Mouse (Mus musculus) cortical plate, adult 2 months (tissue): ENCODE results near the gene Plagl1. TPM values are rescaled to one million over a fixed set of nuclear protein-coding genes. Genes with fewer than 3 reads are reported as not detected.

Experiments used
- H3K27ac ChIP-seq: fragments of 200-500 bp; 2 replicates; pipeline ENCODE4 v1.5.1; 2012; ENCODE audit warnings: low read length, control low read depth, inconsistent platforms; ENCODE audit not compliant: insufficient read depth
- H3K4me1 ChIP-seq: fragments of 200-500 bp; 2 replicates; pipeline ENCODE4 v1.6.1; 2011; ENCODE audit warnings: low read length; ENCODE audit not compliant: control insufficient read depth, insufficient read depth
- H3K4me3 ChIP-seq: fragments of 200-500 bp; 2 replicates; pipeline ENCODE4 v1.5.1; 2011; ENCODE audit warnings: mild to moderate bottlenecking, low read length, control low read depth; ENCODE audit not compliant: insufficient read depth
- CTCF ChIP-seq: fragments of 200-500 bp; IDR thresholded peaks from 2 replicates; pipeline ENCODE4 v1.5.1; 2011; ENCODE audit warnings: mild to moderate bottlenecking, control low read depth, low read length; ENCODE audit not compliant: insufficient read depth; ENCODE audit errors: extremely low read depth
- POLR2A ChIP-seq: fragments of 200-500 bp; IDR thresholded peaks from 2 replicates; pipeline ENCODE4 v1.6.1; 2011; ENCODE audit warnings: mild to moderate bottlenecking, low read length, control low read depth; ENCODE audit not compliant: insufficient read depth; ENCODE audit errors: extremely low read depth
- polyA plus RNA-seq: library from polyadenylated mRNA; depleted of rRNA; stranded (reverse); fragments of >200 nt; gene quantifications from 2 replicates; pipeline ENCODE4 v1.2.3, GENCODE M21; 2012

Plagl1 gene
- polyA plus RNA-seq, 1 experiment, result 18.4 TPM

GRCm38 (mm10) chr10:13108021-13108548 lies 47.8 kb downstream of the Plagl1 start:
- Histone ChIP-seq H3K27ac (no peak overlapping the region), H3K4me3 (no peak overlapping the region), H3K4me1 (no peaks in the 10 kb centered on the region)
- no peak for TF ChIP-seq POLR2A
- TF ChIP-seq CTCF, result no peak

GRCm38 (mm10) chr10:13108847-13109246 lies 48.5 kb downstream of the Plagl1 start:
- no peaks in the 10 kb centered on the region for H3K4me1 ChIP-seq
- TF ChIP-seq CTCF, result no peak
- no peak for TF ChIP-seq POLR2A
- no peak overlapping the region for H3K4me3 ChIP-seq
- no peak overlapping the region for H3K27ac ChIP-seq

DNA sequence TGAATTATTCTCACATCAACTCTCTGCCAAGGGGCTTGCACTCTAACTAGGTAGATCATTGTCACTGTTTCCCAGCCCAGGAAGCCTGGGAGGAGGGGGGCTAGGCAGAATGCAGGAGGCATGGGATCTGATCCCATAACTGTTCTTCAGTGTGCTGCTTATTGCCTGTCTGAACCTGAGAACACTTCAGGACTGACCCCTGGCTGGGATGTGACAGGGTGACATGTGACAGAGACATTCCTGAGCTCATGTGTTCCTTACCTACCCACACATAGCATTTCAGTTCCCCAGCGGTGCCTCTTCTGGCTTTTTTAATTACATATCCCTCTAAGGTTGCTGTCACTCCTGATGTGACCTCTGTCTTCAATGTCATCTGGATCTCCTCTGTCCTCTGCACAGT lies 49.5 kb downstream of the Plagl1 start:
- Histone ChIP-seq H3K4me3 (no peak overlapping the region), H3K27ac (no peak overlapping the region), H3K4me1 (no peaks in the 10 kb centered on the region)
- TF ChIP-seq POLR2A (no peak), CTCF (no peak)

- no peak for TF ChIP-seq CTCF
- TF ChIP-seq POLR2A, result no peak
- no peak overlapping the region for H3K27ac ChIP-seq
- H3K4me3 ChIP-seq, result no peak overlapping the region
- H3K4me1 ChIP-seq, result no peaks in the 10 kb centered on the region
Measured at GRCm38 (mm10) chr10:13112849-13113248, 52.5 kb downstream of the Plagl1 start.

DNA sequence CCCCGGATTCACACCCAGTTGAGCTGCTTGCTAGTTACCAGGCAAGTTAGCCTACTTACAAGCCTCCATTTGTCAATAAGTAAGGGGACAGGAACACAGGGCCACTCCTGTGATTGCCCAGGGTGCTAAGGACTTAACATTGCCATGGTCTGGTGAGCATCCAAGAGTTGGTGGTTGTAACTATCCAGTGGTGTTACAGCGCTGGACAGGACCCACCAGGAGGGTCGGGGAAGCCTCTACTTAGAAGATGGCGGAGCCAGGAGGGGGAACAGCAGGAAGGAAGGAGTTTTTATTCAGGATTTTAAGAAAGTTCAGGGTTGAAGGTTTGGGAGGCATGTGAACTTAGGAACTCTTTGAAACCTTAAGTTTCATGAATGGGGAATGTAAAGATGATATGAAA lies 53.3 kb downstream of the Plagl1 start:
- no peaks in the 10 kb centered on the region for H3K4me1 ChIP-seq
- no peak for TF ChIP-seq POLR2A
- H3K27ac ChIP-seq, result no peak overlapping the region
- H3K4me3 ChIP-seq, result no peak overlapping the region

DNA sequence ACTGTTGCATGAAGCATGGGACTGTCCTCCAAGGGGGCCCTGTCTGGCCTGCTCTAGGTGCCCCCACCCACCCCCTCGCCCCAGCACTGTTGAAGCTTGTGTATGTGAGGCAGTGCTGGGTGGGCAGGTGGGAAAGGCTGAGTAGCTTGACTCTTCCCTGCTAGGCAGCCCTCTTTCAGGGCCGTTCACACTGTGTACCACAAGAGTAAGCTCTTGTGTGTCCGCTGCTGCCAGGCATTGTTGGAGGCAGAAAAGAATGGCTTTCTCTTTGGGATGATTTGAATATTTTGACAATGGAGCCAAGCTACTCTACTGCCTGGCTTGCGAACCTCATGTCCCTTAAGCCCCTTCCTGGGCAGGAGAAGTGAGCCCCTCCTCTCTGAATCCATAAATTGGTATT lies 54.7 kb downstream of the Plagl1 start:
- Histone ChIP-seq H3K4me3 (no peak overlapping the region), H3K4me1 (no peaks in the 10 kb centered on the region), H3K27ac (no peak overlapping the region)
- TF ChIP-seq POLR2A (no peak), CTCF (no peak)

GRCm38 (mm10) chr10:13116706-13117665 lies 56.7 kb downstream of the Plagl1 start:
- Histone ChIP-seq H3K4me3 (no peak overlapping the region), H3K4me1 (no peaks in the 10 kb centered on the region), H3K27ac (no peak overlapping the region)
- TF ChIP-seq POLR2A (no peak), CTCF (no peak)

- no peaks in the 10 kb centered on the region for H3K4me1 ChIP-seq
- H3K4me3 ChIP-seq, result no peak overlapping the region
- no peak for TF ChIP-seq CTCF
- no peak for TF ChIP-seq POLR2A
- H3K27ac ChIP-seq, result no peak overlapping the region
Measured at GRCm38 (mm10) chr10:13118024-13118769, 57.9 kb downstream of the Plagl1 start.

DNA sequence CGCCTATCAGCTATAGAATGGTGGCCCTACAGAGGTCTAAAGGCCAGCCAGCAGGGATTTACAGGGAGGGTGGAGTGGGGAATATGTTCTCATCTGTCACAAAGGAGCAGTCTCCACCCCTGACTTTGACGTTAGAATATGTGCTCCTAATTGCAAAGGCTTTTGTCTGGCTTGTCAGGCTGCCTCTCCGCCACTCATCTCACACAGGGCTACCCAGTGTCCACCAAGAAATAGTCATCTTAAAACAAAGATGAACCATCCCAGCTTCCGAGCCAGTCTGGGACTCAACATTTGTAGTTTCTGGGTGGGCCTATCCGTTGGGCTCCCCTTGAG lies 58.4 kb downstream of the Plagl1 start:
- no peak overlapping the region for H3K27ac ChIP-seq
- TF ChIP-seq POLR2A, result no peak
- TF ChIP-seq CTCF, result no peak
- H3K4me1 ChIP-seq, result no peaks in the 10 kb centered on the region
- H3K4me3 ChIP-seq, result no peak overlapping the region
